Mouse (Mus musculus): ENCODE data around the gene Pex6.

DNA sequence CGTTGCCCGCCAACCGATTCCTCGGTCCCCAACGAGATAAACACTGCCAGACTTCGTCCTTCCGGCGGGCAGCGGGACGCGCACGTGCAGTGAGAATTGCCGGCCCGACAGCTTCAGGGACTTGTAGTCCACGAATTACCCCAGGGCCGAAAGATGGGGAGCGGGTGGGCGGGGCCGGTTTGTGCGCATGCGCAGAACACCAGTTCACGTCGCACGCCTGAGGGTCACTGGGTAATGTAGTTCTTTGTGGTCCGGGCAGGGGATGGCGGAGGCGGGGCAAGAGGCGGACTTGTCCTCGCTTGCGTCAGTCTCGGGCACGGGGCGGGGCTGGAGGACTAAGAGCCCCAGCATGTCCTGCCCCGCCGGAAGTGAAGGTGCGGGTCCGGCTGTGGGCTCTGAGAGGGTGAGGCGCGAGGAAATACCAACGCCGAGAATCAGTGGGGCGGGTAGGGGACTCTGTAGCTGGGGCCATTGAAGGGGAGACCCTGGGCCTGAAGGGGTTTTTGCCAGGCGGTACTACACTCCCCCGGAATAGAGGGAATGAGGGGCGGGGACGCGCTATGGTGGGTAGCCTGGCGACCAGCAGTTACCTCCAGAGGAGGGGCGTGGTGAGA is 30.4 kb upstream of the Pex6 start, which contains the start of gene Klhdc3:
- TF ChIP-seq POLR2A (IDR thresholded peaks at IDR 0.05; ENCODE audit: low read depth, low read length) (no peak; the same call in none of the 2 replicates), CTCF (IDR thresholded peaks at IDR 0.05; ENCODE audit: extremely low read depth, insufficient read length, insufficient replicate concordance, low read depth, low read length) (no peak)

Data from small intestine, adult 2 months (tissue).